Mouse (Mus musculus) stomach, postnatal 0 days (tissue): ENCODE data around the gene Agmat.

Source experiments
- CTCF ChIP-seq: IDR thresholded peaks from 2 replicates; pipeline ENCODE4 v1.5.1; 2016; ENCODE audit warnings: antibody characterized with exemption, low read depth, mild to moderate bottlenecking, moderate library complexity
- EP300 ChIP-seq: optimal IDR thresholded peaks from 2 replicates; pipeline ENCODE3; 2016; ENCODE audit warnings: antibody characterized with exemption

DNA sequence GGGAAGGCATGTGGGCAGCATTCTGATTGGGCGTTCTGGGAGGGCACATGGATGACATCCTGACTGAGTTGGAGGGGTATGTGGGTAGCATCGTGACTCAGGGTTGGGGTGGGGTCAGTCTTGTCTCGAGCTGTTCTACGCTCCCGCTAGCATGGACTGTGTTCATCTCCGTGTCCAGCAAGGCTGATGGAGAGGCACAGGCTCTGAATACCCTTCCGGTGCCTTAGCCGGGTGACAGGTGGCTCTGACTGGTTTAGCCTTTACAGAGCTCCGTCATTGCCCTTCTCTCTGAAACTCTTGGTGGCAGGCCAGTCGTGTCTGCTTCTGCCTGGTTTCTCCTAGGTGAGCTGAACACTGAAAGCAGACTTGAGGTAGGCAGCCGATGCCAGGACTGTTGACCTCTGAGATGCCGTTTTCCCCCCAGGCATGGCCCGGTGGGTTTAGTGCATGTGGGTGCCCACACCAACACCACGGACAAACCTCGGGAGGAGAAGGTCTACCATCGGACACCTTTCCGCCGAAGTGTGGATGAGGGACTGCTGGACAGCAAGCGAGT lies 9.0 kb downstream of the Agmat start:
- no peak for TF ChIP-seq CTCF
- no peak for TF ChIP-seq EP300
